Mouse (Mus musculus) neural tube, embryonic 14.5 days (tissue): ENCODE results near the gene Clcn1. TPM values are rescaled to one million over a fixed set of nuclear protein-coding genes. Genes with fewer than 3 reads are reported as not detected.

Source experiments
- ATAC-seq: fragments of 200-750 bp; cut with Nextera tagmentation; 2 replicates; pipeline ENCODE4 v1.8.0; 2017; ENCODE audit warnings: low read depth, mild to moderate bottlenecking, moderate TSS enrichment, moderate library complexity
- H3K27ac ChIP-seq: fragments of 300-500 bp; sonication (generic); 2 replicates; pipeline ENCODE4 v1.5.1; 2014; ENCODE audit warnings: low read depth, mild to moderate bottlenecking, control low read depth, low read length, moderate library complexity, mixed read lengths
- H3K27me3 ChIP-seq: fragments of 300-500 bp; sonication (generic); 2 replicates; pipeline ENCODE4 v1.6.1; 2014; ENCODE audit warnings: low read length; ENCODE audit not compliant: control insufficient read depth, insufficient read depth
- H3K36me3 ChIP-seq: fragments of 300-500 bp; sonication (generic); 2 replicates; pipeline ENCODE4 v1.6.1; 2014; ENCODE audit warnings: low read length, mixed read lengths; ENCODE audit not compliant: control insufficient read depth, insufficient read depth
- H3K4me1 ChIP-seq: fragments of 300-500 bp; sonication (generic); 2 replicates; pipeline ENCODE4 v1.6.1; 2014; ENCODE audit warnings: low read length; ENCODE audit not compliant: control insufficient read depth, insufficient read depth
- H3K4me2 ChIP-seq: fragments of 300-500 bp; sonication (generic); 2 replicates; pipeline ENCODE4 v1.6.1; 2014; ENCODE audit warnings: mild to moderate bottlenecking, low read depth, low read length, control low read depth
- H3K4me3 ChIP-seq: fragments of 300-500 bp; sonication (generic); 2 replicates; pipeline ENCODE4 v1.5.1; 2014; ENCODE audit warnings: low read depth, low read length, control low read depth, mixed read lengths
- H3K9ac ChIP-seq: fragments of 300-500 bp; sonication (generic); replicated peaks from 2 replicates; pipeline ENCODE4 v1.6.1; 2014; ENCODE audit warnings: low read depth, mild to moderate bottlenecking, control low read depth, low read length, mixed read lengths
- H3K9me3 ChIP-seq: fragments of 300-500 bp; sonication (generic); 2 replicates; pipeline ENCODE4 v1.6.1; 2016; ENCODE audit warnings: low read length; ENCODE audit not compliant: control insufficient read depth
- WGBS: fragments of 180-500 bp; shearing (Covaris S2); extraction: QIAGEN DNeasy Blood & Tissue Kit; methylation state at CpG from one replicate; pipeline ENCODE4 v1.1.7; 2014; 5-methylcytosine and 5-hydroxymethylcytosine counted together
- polyA plus RNA-seq: library from polyadenylated mRNA; unstranded; fragments of >200 nt; fragmentation: Nextera tagmentation; extraction: Ambion mirVana; gene quantifications from 2 replicates; pipeline ENCODE4 v1.2.1, GENCODE M21; 2014

The Clcn1 gene
- polyA plus RNA-seq, 1 experiment from 2014 or later, result 2.6 TPM

DNA sequence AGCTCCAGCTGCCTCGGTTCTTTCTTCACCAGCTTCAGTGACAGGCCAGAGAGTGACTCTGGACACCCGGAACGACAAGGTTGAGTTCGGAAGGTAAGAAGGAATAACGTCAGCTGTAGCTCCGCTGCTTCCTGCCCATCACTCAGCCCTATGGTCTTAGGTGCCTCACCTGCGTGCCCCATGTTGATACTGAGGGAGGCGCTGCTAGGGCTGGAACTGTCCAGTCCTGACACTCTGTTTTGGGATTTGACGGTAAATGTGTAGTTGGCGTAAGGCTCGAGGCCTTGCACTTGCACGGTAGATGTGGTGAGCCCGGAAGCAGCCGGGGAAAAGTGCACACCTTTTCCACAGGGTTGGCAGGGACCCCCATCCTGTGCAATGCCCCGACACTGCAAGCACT is 78.1 kb downstream of the Clcn1 start:
- no peak overlapping the region for H3K4me2 ChIP-seq
- no peak for ATAC-seq
- no peaks in the 10 kb centered on the region for H3K4me1 ChIP-seq
- H3K36me3 ChIP-seq, result no peaks in the 10 kb centered on the region
- no peak overlapping the region for H3K27ac ChIP-seq
- H3K4me3 ChIP-seq, result no peak overlapping the region
- H3K27me3 ChIP-seq, result no peaks in the 10 kb centered on the region
- 95% methylated on average over 15 of the region's 15 CpGs for WGBS
- H3K9me3 ChIP-seq, result no peaks in the 10 kb centered on the region
- H3K9ac ChIP-seq, result no peak overlapping the region

DNA sequence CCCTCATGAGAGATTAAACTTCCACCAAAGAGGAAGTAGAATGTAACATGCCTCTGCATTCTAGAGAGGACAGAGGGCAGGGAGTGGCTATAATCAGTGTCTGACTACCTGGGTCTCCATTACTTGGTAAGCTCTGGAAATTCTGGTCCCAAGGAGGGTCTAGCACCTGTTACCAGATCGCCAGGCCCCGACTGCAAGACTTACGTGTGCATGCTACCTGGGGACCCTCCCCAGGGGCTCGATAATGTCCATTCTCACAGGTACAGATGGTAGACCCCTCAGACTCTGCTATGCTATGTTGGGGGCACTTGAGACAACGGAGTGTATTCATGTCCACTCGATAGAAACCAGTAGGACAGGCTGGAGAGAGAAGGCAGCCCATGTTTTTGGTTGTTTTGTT is 78.7 kb downstream of the Clcn1 start:
- Histone ChIP-seq H3K4me3 (no peak overlapping the region), H3K9ac (no peak overlapping the region), H3K9me3 (no peaks in the 10 kb centered on the region), H3K27ac (no peak overlapping the region), H3K27me3 (no peaks in the 10 kb centered on the region), H3K4me1 (no peaks in the 10 kb centered on the region), H3K4me2 (no peak overlapping the region), H3K36me3 (no peaks in the 10 kb centered on the region)
- no peak for ATAC-seq
- 91% methylated on average over 6 of the region's 6 CpGs for WGBS

Other genes starting within 250 kb of the Clcn1 start
- gene Sva, start 248.3 kb upstream of the Clcn1 start, polyA plus RNA-seq, result not detected in 2 replicates
- gene Tas2r139, start 145.7 kb upstream of the Clcn1 start, polyA plus RNA-seq, result not detected in 2 replicates
- not detected in 2 replicates for gene Tas2r144, start 71.4 kb upstream of the Clcn1 start, polyA plus RNA-seq
- 8.0 and 12.4 TPM in 2 replicates for gene Gstk1, start 40.8 kb upstream of the Clcn1 start, polyA plus RNA-seq
- 0.17 TPM in 1 of 2 replicates, not detected in the other for gene Tmem139, start 24.7 kb upstream of the Clcn1 start, polyA plus RNA-seq
- gene Casp2, start 21.7 kb upstream of the Clcn1 start, polyA plus RNA-seq, result 34.0 and 34.7 TPM in 2 replicates
- 6.9 and 7.1 TPM in 2 replicates for gene Fam131b, start 38.0 kb downstream of the Clcn1 start, polyA plus RNA-seq
- gene Zyx, start 62.9 kb downstream of the Clcn1 start, polyA plus RNA-seq, result 52.7 and 62.4 TPM in 2 replicates
- 0.15 and 0.33 TPM in 2 replicates for gene Epha1, start 86.6 kb downstream of the Clcn1 start, polyA plus RNA-seq
- gene Tas2r143, start 113.6 kb downstream of the Clcn1 start, polyA plus RNA-seq, result not detected in 2 replicates
- gene Tas2r135, start 118.7 kb downstream of the Clcn1 start, polyA plus RNA-seq, result not detected in 2 replicates
- gene Tas2r126, start 147.8 kb downstream of the Clcn1 start, polyA plus RNA-seq, result not detected in 2 replicates
- not detected in 2 replicates for gene Olfr458, start 178.5 kb downstream of the Clcn1 start, polyA plus RNA-seq
- gene Olfr457, start 189.7 kb downstream of the Clcn1 start, polyA plus RNA-seq, result 0.06 and 0.07 TPM in 2 replicates
- gene Olfr456, start 200.5 kb downstream of the Clcn1 start, polyA plus RNA-seq, result not detected in 2 replicates